Mouse (Mus musculus): Measurements from ENCODE around the gene Adgrv1.

Adgrv1 gene

DNA sequence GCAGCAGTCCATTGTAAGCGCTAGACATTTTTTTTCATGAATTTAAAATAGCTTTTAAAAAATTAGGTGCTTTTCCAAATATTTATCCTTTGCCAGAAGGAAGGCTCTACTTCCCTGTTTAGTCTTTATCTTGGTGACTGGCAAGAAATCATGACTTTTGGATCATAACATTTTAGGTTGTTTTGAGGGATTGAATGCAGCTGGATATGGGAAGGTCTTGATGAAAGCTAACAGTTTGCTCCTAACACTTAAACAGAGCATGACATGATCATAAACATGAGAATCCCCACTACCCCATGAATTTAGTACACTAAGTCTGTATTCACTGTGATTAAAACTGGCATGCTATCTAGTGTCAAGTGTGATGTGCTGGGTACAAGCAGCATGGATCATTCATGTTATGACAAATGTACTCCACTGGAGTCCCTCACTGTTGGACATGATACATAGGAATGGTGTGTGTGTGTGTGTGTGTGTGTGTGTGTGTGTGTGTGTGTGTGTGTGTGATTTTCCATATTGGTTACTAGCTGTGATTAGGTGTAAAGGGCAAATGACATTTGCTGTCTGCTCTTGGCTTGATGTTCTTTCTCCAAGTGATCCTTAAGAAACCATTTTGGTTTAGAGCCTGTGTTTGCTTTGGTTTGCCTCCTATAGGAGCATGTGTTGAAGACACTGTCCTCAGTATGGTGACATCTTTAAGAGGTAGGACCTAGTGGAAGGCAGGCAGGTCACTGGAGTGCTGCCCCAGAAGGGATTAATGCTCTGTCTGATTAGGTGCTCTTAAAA lies 542.7 kb downstream of the Adgrv1 start:
- in situ Hi-C loops (cut with MboI, MseI), result loop anchor here (25.0 kb wide), 2 partner anchors 853 to 1922 kb away; no protein-coding TSS in a partner anchor

DNA sequence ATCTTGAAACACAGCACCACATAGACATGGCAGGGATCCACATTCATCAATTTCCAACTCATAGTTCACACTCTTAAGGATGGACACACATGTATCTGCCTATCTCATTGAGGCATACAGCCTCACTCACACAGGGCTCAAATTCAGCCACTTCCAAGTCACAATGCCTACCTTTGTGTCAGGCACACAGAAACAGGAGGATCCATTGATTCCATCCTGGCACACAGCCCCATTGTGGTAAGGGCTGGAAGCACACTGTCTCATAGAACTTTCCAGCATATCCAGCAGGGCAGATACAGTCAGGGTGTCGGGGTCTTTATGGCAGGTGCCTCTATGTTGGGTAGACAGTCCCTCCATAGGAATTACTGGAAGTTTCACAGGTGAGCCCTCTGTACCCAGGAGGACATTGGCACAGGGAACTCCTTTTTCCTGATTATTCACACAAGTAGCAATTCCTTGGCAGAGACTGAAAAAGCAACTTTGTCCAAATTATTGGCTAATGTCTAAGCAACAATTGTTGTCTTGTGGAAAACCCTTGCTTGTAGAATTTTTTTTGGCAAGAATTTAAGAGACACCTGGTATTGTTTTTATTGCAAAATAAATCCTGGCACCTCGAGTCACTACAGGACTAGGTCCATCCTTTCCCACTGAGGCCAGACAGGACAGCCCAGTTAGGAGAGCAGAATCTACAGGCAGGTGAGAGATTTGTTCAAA lies 545.8 kb downstream of the Adgrv1 start:
- in situ Hi-C loops (cut with MboI, MseI), result loop anchor here (25.0 kb wide), 2 partner anchors 850 to 1925 kb away; no protein-coding TSS in a partner anchor

DNA sequence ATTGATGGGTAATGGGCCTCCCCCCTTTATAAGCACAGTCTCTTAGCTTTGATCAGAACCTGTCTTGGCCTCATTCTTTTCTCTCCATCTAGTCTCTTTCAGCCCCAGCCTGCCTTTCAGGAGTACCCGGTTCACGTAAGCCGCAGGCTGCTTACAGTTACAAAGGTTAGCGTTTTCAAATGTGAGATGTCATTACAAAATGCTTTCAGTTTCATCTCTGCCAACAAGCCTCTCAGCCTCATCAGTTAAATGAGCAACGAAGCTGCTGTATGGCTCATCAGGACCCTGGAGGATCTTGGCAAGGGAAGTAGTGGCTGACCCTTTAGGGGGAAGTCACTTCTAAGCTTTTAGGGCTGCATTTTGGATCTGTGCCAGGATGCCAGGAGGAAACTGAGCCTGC lies 560.7 kb downstream of the Adgrv1 start:
- in situ Hi-C loops (cut with MboI, MseI), result no loop called here

DNA sequence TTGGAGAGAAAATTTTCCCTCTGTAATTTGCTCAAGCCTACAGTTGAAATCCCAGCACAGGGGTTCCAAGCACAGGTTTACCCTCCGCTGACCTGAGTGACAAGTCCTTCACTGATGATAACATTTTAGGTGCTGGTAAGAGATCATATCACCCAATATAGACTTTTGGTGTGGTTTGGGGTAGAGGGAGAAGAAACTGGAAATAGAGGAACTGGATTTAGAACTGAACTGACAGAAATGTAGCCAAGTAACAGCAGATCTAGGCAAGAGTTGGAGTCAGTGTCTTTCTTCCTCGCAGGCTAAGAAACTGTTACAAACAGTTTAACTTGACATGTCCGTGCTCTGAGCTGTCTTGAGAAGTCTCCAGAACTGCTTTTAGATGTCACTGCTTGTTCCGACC lies 581.5 kb downstream of the Adgrv1 start:
- in situ Hi-C loops (cut with MboI, MseI), result no loop called here

DNA sequence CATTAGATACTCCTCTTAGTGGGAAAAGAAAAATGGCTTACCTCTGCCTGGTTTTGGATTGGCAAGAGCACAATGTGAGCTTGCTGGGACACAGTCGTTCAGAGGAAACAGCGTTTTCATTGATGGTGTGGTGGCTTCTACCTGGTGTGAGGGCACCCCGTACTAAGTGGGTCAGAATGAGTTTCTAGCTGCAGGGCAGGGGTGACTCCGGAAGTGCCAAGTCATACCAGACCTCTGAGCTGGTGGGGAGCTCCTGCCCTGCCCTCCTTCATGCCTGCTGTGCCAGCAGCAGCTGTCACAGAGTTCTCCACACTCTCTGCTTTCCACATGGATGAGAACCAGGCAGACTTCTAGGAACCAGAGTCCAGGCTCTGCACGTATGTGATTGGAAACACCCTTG lies 582.0 kb downstream of the Adgrv1 start:
- in situ Hi-C loops (cut with MboI, MseI), result no loop called here

DNA sequence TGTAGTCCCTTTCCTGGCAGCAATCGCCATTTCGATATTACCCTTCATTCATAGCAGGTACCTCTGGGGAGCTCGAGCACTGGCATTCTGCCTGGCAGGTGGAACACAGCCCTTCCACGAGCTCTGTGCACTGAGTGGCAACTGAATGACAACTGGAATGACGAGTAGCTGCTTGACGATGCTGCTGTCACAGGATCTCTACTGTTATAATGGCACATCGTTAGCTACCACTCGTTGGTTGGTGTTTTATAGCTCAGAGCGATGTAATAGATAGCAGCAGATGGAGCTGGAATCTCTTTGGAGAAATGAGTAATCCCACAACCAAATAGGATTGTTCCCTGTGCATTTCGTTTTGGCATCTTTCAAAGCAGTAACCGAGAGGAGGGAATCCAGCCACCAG lies 587.6 kb downstream of the Adgrv1 start:
- in situ Hi-C loops (cut with MboI, MseI), result no loop called here

Data from T-helper 2 cell (primary cell).